Mouse (Mus musculus) CD4-positive, CD25-positive, alpha-beta regulatory T cell (primary cell): ENCODE data around the gene Ppfibp1. TPM values are rescaled to one million over a fixed set of nuclear protein-coding genes. Genes with fewer than 3 reads are reported as not detected.

Experiments used
- polyA plus RNA-seq: library from polyadenylated mRNA; unstranded; fragments of 100-300 nt; shearing (Covaris generic); gene quantifications from one replicate; pipeline ENCODE4 v1.2.1, GENCODE M21; 2017

Ppfibp1 gene
- polyA plus RNA-seq, result 8.1 TPM

DNA sequence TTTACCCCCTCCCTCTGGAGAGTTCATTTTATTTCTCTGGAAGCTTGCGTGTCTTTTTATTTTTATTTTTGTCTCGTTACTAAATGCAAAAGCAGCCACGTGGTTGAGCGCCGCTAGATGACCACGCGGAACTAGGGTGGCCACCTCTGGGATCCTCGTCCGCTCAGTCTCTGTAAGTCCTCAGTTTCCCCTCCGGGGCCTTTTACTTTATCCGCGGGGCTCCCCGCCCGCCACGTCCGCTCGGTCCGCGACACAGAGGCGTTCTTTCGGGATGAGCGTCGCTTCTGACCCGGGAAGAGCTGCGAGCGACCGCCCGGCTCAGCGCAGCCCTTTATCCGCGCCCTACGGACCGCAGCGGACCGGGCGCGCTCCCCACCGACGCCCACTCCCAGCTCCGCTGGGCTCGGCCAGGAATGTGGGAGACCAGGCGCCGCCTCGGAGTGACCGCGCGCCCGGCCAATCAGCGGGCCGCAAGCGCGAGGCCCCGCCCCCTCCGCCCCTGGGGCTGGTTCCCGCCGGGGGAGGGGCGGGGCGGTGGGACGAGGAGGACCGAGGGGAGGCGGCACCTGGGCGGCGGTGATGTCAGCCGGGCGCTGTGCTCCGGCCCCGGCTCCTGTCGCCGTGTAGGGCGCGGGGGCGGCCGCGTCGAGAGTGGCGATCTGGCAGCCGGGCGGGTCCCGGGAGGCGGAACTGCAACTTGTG is at the start of gene Ppfibp1:
Gene Ppfibp1, plus strand, starts transcription at position 530 of the 702 bp plus-strand sequence.

DNA sequence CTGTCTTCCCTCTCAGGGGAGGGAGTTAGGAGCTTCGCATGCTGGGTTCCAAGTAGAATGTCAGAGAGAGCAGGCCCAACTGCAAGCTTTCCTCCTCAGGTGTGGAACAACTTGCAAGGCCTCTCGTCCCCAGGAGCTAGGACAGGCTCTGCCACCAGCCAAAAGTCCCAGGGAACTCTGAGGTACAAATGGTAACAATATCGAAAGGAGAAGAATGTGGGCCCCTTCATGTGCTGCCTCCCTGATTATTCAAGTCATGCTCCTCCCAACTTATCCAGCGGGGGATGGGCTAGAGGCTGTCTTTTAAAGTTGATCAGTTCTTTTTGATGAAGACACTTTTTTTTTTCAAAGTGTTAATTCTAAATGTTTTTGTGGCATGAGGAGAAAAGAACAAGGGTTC is 38.2 kb upstream of the Ppfibp1 start, which contains the start of gene Smco2:
Gene Smco2, plus strand, starts transcription at position 55 of the 400 bp plus-strand sequence.

DNA sequence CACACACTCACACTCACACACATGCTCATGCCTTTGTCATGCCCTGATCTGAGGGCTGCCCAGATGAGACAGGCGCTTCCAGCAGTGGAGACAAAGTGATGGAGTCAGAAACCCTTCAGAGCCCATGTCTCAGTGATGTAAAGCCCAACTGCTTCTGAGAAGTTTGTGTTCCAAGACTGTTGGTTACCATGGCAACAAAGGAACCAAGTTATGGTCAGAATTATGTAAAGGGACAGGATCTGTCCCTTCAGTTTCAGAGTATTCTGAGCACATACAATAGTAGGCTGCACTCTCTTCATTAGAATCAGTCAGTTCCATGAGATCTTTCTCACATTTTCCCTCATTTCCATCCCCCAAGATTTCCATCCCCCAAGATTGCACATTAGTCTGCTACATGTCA is 66.0 kb downstream of the Ppfibp1 start, which contains the start of gene 1700034J05Rik:
Gene 1700034J05Rik, minus strand, starts transcription at position 165 of the 400 bp plus-strand sequence.

DNA sequence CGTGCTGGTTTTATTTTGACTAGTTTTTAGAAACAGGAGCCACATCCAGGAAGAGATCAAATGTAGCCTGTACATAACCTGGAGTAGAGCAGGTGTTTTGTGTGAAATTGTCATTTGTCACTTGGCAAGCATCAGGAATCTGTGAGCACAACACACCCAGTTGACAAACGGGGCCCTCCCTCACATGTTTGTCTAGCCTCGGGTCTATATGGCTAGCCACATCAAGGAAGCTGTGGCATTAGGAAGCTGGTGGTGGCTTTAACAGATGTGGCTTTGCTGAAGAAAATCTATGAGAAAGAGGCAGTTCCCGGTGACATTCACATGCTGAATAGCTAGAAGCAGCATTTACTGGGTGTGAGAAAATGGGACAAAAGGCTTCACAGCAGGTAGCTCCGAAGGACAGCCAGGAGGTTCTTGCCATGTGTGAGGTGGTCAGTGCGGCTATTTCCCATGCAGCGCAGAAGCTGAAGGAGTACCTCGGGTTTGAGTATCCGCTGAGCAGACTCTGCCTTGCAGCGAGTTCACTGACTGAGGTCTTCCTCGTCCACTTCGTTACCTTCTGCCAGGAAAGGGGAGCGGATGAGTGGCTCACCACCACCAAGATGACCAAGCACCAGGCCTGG is 144.1 kb downstream of the Ppfibp1 start, which contains the start of gene Rep15:
Gene Rep15, plus strand, starts transcription at position 282 of the 623 bp plus-strand sequence.

DNA sequence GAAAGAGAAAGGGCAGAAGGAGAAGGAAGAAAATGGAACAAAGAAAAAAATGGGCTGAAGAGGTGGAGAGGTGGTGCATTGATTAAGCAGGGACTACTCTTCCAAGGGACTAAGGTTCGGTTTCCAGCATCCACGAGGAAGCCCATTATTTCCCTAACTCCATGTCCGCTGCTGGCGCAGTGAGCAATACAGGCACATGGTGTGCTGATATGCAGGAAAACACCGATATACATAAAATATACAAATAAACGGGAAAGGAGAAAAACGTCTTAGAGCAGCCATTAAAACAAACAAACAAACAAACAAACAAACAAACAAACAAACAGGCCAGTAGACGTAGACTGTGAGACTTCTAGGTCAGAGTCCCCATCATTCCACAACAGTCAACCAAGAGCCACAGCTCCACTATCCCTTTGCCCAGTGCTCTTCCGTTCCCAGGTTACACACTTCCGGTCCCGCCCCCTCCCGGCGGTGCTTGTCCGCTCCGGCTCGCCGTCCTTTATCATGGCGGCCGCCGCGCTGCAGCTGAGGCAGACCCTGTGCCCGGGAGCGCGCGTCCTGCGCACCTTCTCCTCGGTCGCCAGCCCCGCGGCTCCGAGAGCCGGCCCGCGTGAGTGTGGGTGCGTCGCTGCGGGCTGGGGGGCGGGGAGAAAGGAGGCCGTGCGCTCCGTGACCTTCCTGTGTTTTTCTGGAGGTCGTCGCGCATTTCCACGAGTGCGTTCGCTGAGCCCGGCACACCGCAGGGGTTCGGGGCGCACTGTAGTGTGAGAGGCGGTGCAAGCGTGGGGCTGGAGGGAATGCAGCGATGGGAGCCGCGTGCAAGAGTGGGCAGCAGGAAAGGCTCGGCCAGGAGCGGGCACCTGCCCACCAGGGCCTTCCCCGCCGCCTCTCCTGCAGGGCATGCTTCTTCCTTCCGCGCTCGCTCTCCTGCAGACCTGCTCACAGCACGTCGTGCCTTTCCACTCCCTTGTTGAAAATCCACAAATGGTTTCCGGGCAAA is 154.3 kb downstream of the Ppfibp1 start, which contains the start of gene Mrps35:
Gene Mrps35, plus strand, starts transcription at position 474 of the 1,000 bp plus-strand sequence.

Other genes with a start within 250 kb of the Ppfibp1 start
- gene Med21, start 245.9 kb upstream of the Ppfibp1 start, polyA plus RNA-seq, result 81.4 TPM
- 24.4 TPM for gene Tm7sf3, start 245.7 kb upstream of the Ppfibp1 start, polyA plus RNA-seq
- 10.9 TPM for gene Stk38l, start 163.5 kb upstream of the Ppfibp1 start, polyA plus RNA-seq
- gene Arntl2, start 92.4 kb upstream of the Ppfibp1 start, polyA plus RNA-seq, result 0.85 TPM
- not detected for gene Smco2, start 38.4 kb upstream of the Ppfibp1 start, polyA plus RNA-seq
- not detected for gene 1700034J05Rik, start 65.9 kb downstream of the Ppfibp1 start, polyA plus RNA-seq
- gene Rep15, start 144.1 kb downstream of the Ppfibp1 start, polyA plus RNA-seq, result 0.25 TPM
- gene Mrps35, start 154.3 kb downstream of the Ppfibp1 start, polyA plus RNA-seq, result 109 TPM
- gene Mansc4, start 198.5 kb downstream of the Ppfibp1 start, polyA plus RNA-seq, result 0.31 TPM
- gene Klhl42, start 202.9 kb downstream of the Ppfibp1 start, polyA plus RNA-seq, result 16.3 TPM